Mouse (Mus musculus) intestine, postnatal 0 days (tissue): ENCODE data around the gene Cd22. TPM values are rescaled to one million over a fixed set of nuclear protein-coding genes. Genes with fewer than 3 reads are reported as not detected.

Source experiments
- ATAC-seq: fragments of 200-750 bp; cut with Nextera tagmentation; 2 replicates; pipeline ENCODE4 v1.8.0; 2017; ENCODE audit warnings: mild to moderate bottlenecking, moderate TSS enrichment, moderate library complexity
- H3K27ac ChIP-seq: fragments of 300-500 bp; sonication (generic); 2 replicates; pipeline ENCODE4 v1.5.1; 2014; ENCODE audit warnings: mild to moderate bottlenecking, low read depth, low read length, moderate library complexity
- H3K27me3 ChIP-seq: fragments of 300-500 bp; sonication (generic); replicated peaks from 2 replicates; pipeline ENCODE4 v1.6.1; 2014; ENCODE audit warnings: low read length, mixed read lengths; ENCODE audit not compliant: control insufficient read depth, insufficient read depth
- H3K36me3 ChIP-seq: fragments of 300-500 bp; sonication (generic); 2 replicates; pipeline ENCODE4 v1.6.1; 2014; ENCODE audit warnings: mild to moderate bottlenecking, moderate library complexity; ENCODE audit not compliant: control insufficient read depth, insufficient read depth
- H3K4me1 ChIP-seq: fragments of 300-500 bp; sonication (generic); replicated peaks from 2 replicates; pipeline ENCODE4 v1.6.1; 2014; ENCODE audit warnings: antibody characterized with exemption, low read length, mixed read lengths; ENCODE audit not compliant: control insufficient read depth, insufficient read depth
- H3K4me2 ChIP-seq: fragments of 300-500 bp; sonication (generic); replicated peaks from 2 replicates; pipeline ENCODE4 v1.6.1; 2014; ENCODE audit warnings: low read depth, mild to moderate bottlenecking, moderate library complexity
- H3K4me3 ChIP-seq: fragments of 300-500 bp; sonication (generic); 2 replicates; pipeline ENCODE4 v1.5.1; 2014; ENCODE audit warnings: low read depth, low read length
- H3K9ac ChIP-seq: fragments of 300-500 bp; sonication (generic); 2 replicates; pipeline ENCODE4 v1.6.1; 2014; ENCODE audit warnings: mild to moderate bottlenecking, low read depth, low read length
- H3K9me3 ChIP-seq: fragments of 300-500 bp; sonication (generic); 2 replicates; pipeline ENCODE4 v1.6.1; 2016; ENCODE audit warnings: mixed run types; ENCODE audit not compliant: control insufficient read depth
- CTCF ChIP-seq: sonication (generic); IDR thresholded peaks from 2 replicates; pipeline ENCODE4 v1.5.1; 2016; ENCODE audit warnings: low read depth, mild to moderate bottlenecking, control low read depth, antibody characterized with exemption, moderate library complexity
- WGBS: fragments of 180-500 bp; shearing (Covaris S2); extraction: QIAGEN DNeasy Blood & Tissue Kit; methylation state at CpG from one replicate; pipeline ENCODE4 v1.1.7; 2014; 5-methylcytosine and 5-hydroxymethylcytosine counted together
- polyA plus RNA-seq: library from polyadenylated mRNA; unstranded; fragments of >200 nt; fragmentation: Nextera tagmentation; extraction: Ambion mirVana; gene quantifications from 2 replicates; pipeline ENCODE4 v1.2.1, GENCODE M21; 2015

Gene Cd22
- polyA plus RNA-seq, 1 experiment from 2014 or later, result 0.27 TPM

- no peak overlapping the region for H3K27ac ChIP-seq
- no peaks in the 10 kb centered on the region for H3K4me1 ChIP-seq
- H3K4me3 ChIP-seq, result no peak overlapping the region
- no peak overlapping the region for H3K9ac ChIP-seq
- TF ChIP-seq CTCF, result no peak
- no peaks in the 10 kb centered on the region for H3K36me3 ChIP-seq
- no peak for ATAC-seq
- no peak overlapping the region for H3K4me2 ChIP-seq
- H3K9me3 ChIP-seq, result no peaks in the 10 kb centered on the region
- 17% methylated on average over 3 of the region's 3 CpGs for WGBS
- H3K27me3 ChIP-seq, result no peaks in the 10 kb centered on the region
Observed at GRCm38 (mm10) chr7:30892515-30892914, 12.4 kb upstream of the Cd22 start.

DNA sequence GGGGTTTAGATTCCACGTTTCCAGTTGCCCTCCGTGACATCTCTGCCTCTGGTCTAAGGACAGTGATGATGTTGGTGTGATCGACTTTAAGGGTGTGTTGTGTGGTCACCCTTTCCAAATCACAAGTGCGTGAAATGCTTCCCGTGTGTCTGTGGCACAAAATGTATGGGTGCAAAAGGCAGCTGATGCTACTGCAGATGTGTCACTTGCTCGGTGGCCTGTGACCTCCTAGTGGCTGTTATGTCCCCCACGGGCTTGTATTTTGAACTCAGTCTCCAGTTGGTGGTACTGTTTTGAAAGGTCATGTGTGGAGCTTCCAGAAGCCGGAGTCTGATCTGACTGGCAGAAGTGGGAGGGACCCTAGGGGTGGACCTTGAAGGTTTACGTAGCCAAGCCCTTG, 11.6 kb upstream of the Cd22 start:
- H3K4me2 ChIP-seq, result no peak overlapping the region
- no peaks in the 10 kb centered on the region for H3K4me1 ChIP-seq
- TF ChIP-seq CTCF, result no peak
- 83% methylated on average over 9 of the region's 9 CpGs for WGBS
- H3K9ac ChIP-seq, result no peak overlapping the region
- no peaks in the 10 kb centered on the region for H3K27me3 ChIP-seq
- H3K36me3 ChIP-seq, result no peaks in the 10 kb centered on the region
- no peak overlapping the region for H3K4me3 ChIP-seq
- ATAC-seq, result no peak
- H3K27ac ChIP-seq, result no peak overlapping the region
- no peaks in the 10 kb centered on the region for H3K9me3 ChIP-seq

DNA sequence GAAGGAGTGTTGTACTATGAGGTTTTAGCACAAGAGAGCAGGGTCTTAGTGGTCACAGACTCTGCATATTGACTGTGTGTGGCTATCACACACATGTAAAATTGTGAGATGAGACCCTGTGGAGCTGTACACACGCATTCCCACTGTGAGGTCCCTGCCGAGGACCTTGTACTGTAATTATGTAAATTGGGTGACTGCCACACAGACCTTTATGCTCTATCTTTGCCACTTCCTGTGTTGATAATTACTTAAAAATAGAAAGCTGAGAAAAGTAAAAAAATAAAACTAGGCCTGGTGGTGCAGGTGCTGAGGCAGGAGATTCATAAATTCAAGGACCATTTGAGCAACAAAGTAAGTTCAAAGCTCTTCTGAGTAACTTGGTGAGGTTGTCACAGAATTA, 10.5 kb upstream of the Cd22 start:
- H3K4me3 ChIP-seq, result no peak overlapping the region
- 25% methylated on average over 2 of the region's 2 CpGs for WGBS
- no peak for TF ChIP-seq CTCF
- no peak overlapping the region for H3K9ac ChIP-seq
- H3K4me1 ChIP-seq, result no peaks in the 10 kb centered on the region
- no peak overlapping the region for H3K27ac ChIP-seq
- no peak for ATAC-seq
- no peaks in the 10 kb centered on the region for H3K9me3 ChIP-seq
- H3K4me2 ChIP-seq, result no peak overlapping the region
- H3K36me3 ChIP-seq, result no peaks in the 10 kb centered on the region
- H3K27me3 ChIP-seq, result no peaks in the 10 kb centered on the region

GRCm38 (mm10) chr7:30888786-30889185, 8.6 kb upstream of the Cd22 start:
- WGBS, result 65% methylated on average over 7 of the region's 7 CpGs

GRCm38 (mm10) chr7:30887568-30888188, 7.5 kb upstream of the Cd22 start:
- Histone ChIP-seq H3K4me3 (no peak overlapping the region), H3K4me1 (no peaks in the 10 kb centered on the region), H3K9me3 (no peaks in the 10 kb centered on the region), H3K27ac (no peak overlapping the region), H3K4me2 (no peak overlapping the region), H3K27me3 (no peaks in the 10 kb centered on the region), H3K9ac (no peak overlapping the region), H3K36me3 (no peaks in the 10 kb centered on the region)
- ATAC-seq, result no peak
- TF ChIP-seq CTCF, result no peak
- 85% methylated on average over 14 of the region's 14 CpGs for WGBS

More at GRCm38 (mm10) chr7:30888786-30889185, 8.6 kb upstream of the Cd22 start:
- Histone ChIP-seq H3K27me3 (no peaks in the 10 kb centered on the region), H3K9me3 (no peaks in the 10 kb centered on the region), H3K4me1 (no peaks in the 10 kb centered on the region), H3K4me2 (no peak overlapping the region), H3K9ac (no peak overlapping the region), H3K4me3 (no peak overlapping the region), H3K36me3 (no peaks in the 10 kb centered on the region), H3K27ac (no peak overlapping the region)
- no peak for ATAC-seq
- no peak for TF ChIP-seq CTCF

GRCm38 (mm10) chr7:30886852-30887251, 6.7 kb upstream of the Cd22 start:
- no peak for TF ChIP-seq CTCF
- Histone ChIP-seq H3K27ac (no peak overlapping the region), H3K9me3 (no peaks in the 10 kb centered on the region), H3K9ac (no peak overlapping the region), H3K4me2 (no peak overlapping the region), H3K27me3 (no peaks in the 10 kb centered on the region), H3K4me3 (no peak overlapping the region), H3K4me1 (no peaks in the 10 kb centered on the region), H3K36me3 (no peaks in the 10 kb centered on the region)
- WGBS, result 83% methylated on average over 4 of the region's 4 CpGs
- no peak for ATAC-seq

DNA sequence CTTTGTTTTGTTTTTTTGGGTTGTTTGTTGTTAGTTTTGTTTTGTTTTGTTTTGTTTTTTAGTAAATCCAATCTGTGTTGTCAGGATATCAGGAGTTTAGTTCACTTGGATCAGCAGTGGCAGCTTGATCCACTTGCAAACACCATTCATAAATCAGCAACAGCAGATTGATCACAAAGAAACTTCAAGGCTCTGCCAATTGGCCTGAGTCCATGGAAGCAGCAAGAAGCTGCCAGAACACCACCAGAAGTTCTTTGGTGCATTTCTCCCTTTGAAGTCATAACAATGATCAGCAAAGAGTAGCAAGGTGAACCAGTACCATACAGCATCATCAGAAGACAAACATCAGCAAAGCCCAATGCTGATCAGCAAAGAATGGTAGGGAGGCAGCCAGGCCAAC, 3.9 kb upstream of the Cd22 start:
- H3K4me1 ChIP-seq, result no peaks in the 10 kb centered on the region
- ATAC-seq, result no peak

More for the DNA sequence above, 3.9 kb upstream of the Cd22 start:
- no peaks in the 10 kb centered on the region for H3K36me3 ChIP-seq
- no peak for TF ChIP-seq CTCF
- no peaks in the 10 kb centered on the region for H3K9me3 ChIP-seq
- no peak overlapping the region for H3K9ac ChIP-seq
- no peak overlapping the region for H3K4me2 ChIP-seq
- no peaks in the 10 kb centered on the region for H3K27me3 ChIP-seq
- H3K4me3 ChIP-seq, result no peak overlapping the region
- H3K27ac ChIP-seq, result no peak overlapping the region
